Mouse (Mus musculus) hindbrain, postnatal 0 days (tissue): ENCODE measurements at regions not wholly inside any gene's neighbourhood (a gene's known extent, or its start where the extent isn't known, plus 50 kb on each side); places are given as distances from the start of the nearest gene placed in this dataset.
A peak's percentile ranks its signal among the peaks of the same experiment; 100 is the strongest.

Experiments used
- ATAC-seq: fragments of 200-750 bp; cut with Nextera tagmentation; 2 replicates; pipeline ENCODE4 v1.8.0; 2017; ENCODE audit warnings: mild to moderate bottlenecking, moderate TSS enrichment, moderate library complexity
- DNase-seq: peaks from one replicate; pipeline ENCODE4 v3.0.0-alpha.2; 2015; ENCODE audit warnings: low spot score
- H3K27ac ChIP-seq: fragments of 300-500 bp; sonication (generic); 2 replicates; pipeline ENCODE4 v1.5.1; 2014; ENCODE audit warnings: mild to moderate bottlenecking
- H3K27me3 ChIP-seq: fragments of 300-500 bp; sonication (generic); 2 replicates; pipeline ENCODE4 v1.6.1; 2014; ENCODE audit warnings: low read length, mixed read lengths; ENCODE audit not compliant: insufficient read depth
- H3K36me3 ChIP-seq: fragments of 300-500 bp; sonication (generic); 2 replicates; pipeline ENCODE4 v1.6.1; 2014; ENCODE audit warnings: low read length, mixed read lengths; ENCODE audit not compliant: insufficient read depth
- H3K4me1 ChIP-seq: fragments of 300-500 bp; sonication (generic); 2 replicates; pipeline ENCODE4 v1.6.1; 2014; ENCODE audit warnings: antibody characterized with exemption, low read length, mixed read lengths; ENCODE audit not compliant: insufficient read depth
- H3K4me2 ChIP-seq: fragments of 300-500 bp; sonication (generic); 2 replicates; pipeline ENCODE4 v1.6.1; 2014; ENCODE audit warnings: low read depth, mild to moderate bottlenecking, low read length, moderate library complexity, mixed read lengths
- H3K4me3 ChIP-seq: fragments of 300-500 bp; sonication (generic); 2 replicates; pipeline ENCODE4 v1.5.1; 2014; ENCODE audit warnings: low read length
- H3K9ac ChIP-seq: fragments of 300-500 bp; sonication (generic); replicated peaks from 2 replicates; pipeline ENCODE4 v1.6.1; 2014; ENCODE audit warnings: mild to moderate bottlenecking, low read length, moderate library complexity, mixed read lengths
- H3K9me3 ChIP-seq: fragments of 300-500 bp; sonication (generic); 2 replicates; pipeline ENCODE4 v1.6.1; 2016; ENCODE audit warnings: low read length, mixed read lengths
- CTCF ChIP-seq: IDR thresholded peaks from 2 replicates; pipeline ENCODE4 v1.5.1; 2016; ENCODE audit warnings: antibody characterized with exemption, control low read depth, low read depth
- WGBS: fragments of 180-500 bp; shearing (Covaris S2); extraction: QIAGEN DNeasy Blood & Tissue Kit; methylation state at CpG from one replicate; pipeline ENCODE4 v1.1.7; 2014; 5-methylcytosine and 5-hydroxymethylcytosine counted together

DNA sequence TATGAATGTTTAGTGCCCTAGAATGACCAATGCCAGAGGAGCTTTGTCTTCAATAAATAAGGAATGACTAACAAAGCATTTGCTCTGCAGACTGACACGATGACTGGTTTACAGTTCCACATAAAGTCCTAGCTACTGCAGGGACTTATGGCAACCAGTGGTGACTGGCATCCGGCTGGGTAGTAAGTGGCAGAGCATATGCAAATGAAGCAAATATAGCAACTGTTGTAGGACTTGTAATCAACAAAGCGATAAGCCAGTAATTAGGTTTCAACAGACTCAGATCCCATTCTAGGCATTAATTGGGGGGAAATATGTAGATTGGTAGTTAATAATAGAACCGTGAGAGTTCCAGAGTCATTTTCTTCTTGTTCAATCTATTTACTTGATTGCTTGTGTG is 379.2 kb upstream of the Sptlc3 start:
- Histone ChIP-seq H3K27me3 (no peaks in the 10 kb centered on the region), H3K4me1 (no peaks in the 10 kb centered on the region), H3K9me3 (no peaks in the 10 kb centered on the region), H3K4me3 (no peak overlapping the region), H3K4me2 (no peak overlapping the region), H3K36me3 (no peaks in the 10 kb centered on the region), H3K27ac (no peak overlapping the region), H3K9ac (no peak overlapping the region)
- DNase-seq (no peak), ATAC-seq (no peak)
- no peak for TF ChIP-seq CTCF
- WGBS, result 75% methylated on average over 4 of the region's 4 CpGs

DNA sequence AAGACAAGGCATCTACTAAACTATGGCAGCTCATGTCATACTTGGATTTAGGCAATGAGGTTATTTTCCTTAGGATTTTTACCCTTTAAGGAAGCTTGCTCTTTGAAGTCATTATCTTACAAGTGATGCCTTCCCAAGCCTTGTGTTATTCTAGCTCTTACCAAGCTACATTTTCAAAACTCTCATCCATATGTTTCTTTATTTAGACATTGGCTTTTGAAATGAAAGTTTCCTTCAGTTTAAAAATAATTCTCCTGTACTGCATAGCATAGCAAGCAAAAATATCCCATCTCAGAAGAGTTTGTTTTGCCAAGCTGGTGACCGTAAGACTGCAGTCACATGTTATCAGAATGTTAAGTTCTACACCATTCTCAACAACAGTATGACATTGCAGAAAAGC is 372.8 kb upstream of the Sptlc3 start:
- DNase-seq, result no peak
- Histone ChIP-seq H3K9me3 (no peaks in the 10 kb centered on the region), H3K4me3 (no peak overlapping the region), H3K9ac (no peak overlapping the region), H3K4me1 (no peaks in the 10 kb centered on the region), H3K36me3 (no peaks in the 10 kb centered on the region), H3K27ac (no peak overlapping the region), H3K27me3 (no peaks in the 10 kb centered on the region), H3K4me2 (no peak overlapping the region)
- WGBS, result 91% methylated on average over 1 of the region's 1 CpGs
- ATAC-seq, result no peak
- TF ChIP-seq CTCF, result no peak

DNA sequence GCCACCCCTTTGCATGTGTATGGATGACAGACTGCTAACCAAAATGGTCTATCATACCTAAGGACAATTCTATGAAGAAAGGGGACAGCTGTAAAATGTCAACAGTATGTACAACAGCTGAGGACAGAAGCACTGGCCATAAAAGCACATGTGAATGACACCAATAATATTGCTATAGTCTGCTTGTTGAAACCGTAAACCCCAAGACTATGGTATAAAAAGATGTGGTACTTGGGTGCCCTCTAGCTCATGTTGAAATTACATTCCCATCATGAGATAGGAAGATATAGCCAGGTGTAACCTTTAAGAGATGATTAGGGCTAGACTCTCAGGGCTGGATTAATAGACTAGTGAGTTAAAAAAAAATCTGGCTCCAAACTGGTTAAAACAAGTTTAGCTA is 361.6 kb upstream of the Sptlc3 start:
- 60% methylated on average over 1 of the region's 1 CpGs for WGBS
- H3K4me2 ChIP-seq, result no peak overlapping the region
- H3K36me3 ChIP-seq, result no peaks in the 10 kb centered on the region
- H3K27me3 ChIP-seq, result no peaks in the 10 kb centered on the region
- H3K4me3 ChIP-seq, result no peak overlapping the region
- no peak for ATAC-seq
- H3K9ac ChIP-seq, result no peak overlapping the region
- H3K4me1 ChIP-seq, result no peaks in the 10 kb centered on the region
- H3K27ac ChIP-seq, result no peak overlapping the region
- H3K9me3 ChIP-seq, result no peaks in the 10 kb centered on the region
- TF ChIP-seq CTCF, result peak; percentile 42
- peak; percentile 23 for DNase-seq

DNA sequence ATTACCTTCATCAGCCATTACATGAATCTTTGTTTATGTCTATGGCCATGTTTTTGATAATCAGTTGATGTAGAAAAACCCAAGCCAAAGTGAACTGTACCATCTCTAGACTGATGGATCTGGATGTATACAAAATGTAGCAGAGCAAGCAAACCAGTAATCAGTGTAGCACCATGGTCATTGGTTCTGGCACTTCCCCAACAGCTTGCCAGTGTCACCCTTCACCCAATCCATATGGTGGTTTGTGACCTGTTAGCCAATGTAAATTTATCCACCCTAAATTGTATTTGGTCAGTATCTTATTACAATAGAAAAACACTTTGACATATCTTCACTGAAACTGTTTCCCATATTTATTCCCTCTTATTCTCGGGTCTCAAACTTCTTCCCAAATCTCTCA is 346.7 kb upstream of the Sptlc3 start:
- Histone ChIP-seq H3K9me3 (no peaks in the 10 kb centered on the region), H3K9ac (no peak overlapping the region), H3K27ac (no peak overlapping the region), H3K4me1 (no peaks in the 10 kb centered on the region), H3K27me3 (no peaks in the 10 kb centered on the region), H3K36me3 (no peaks in the 10 kb centered on the region), H3K4me2 (no peak overlapping the region), H3K4me3 (no peak overlapping the region)
- TF ChIP-seq CTCF, result no peak
- WGBS, result 88% methylated on average over 1 of the region's 1 CpGs
- ATAC-seq (no peak), DNase-seq (no peak)

DNA sequence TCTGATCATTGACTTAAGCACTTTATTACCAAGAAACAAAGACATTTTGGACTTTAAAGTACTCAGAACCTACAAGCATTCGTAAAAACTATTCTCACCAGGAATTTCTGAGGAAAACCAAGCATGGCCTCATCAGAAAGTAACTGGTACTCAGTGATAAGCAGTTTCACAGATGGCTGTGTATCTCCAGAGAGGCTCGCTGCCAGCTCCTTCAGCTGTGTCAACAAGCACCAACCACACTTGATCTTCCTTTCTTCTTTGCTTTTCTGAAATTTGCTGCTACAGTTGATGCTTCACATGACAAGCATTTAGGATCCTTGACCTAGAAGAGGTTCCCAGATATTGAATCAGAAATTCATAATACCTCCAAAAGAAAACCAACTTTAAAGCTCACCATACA is 314.1 kb upstream of the Sptlc3 start:
- Histone ChIP-seq H3K27ac (no peak overlapping the region), H3K9me3 (no peaks in the 10 kb centered on the region), H3K27me3 (no peaks in the 10 kb centered on the region), H3K4me1 (no peaks in the 10 kb centered on the region), H3K36me3 (no peaks in the 10 kb centered on the region), H3K4me3 (no peak overlapping the region), H3K9ac (no peak overlapping the region), H3K4me2 (no peak overlapping the region)
- no peak for TF ChIP-seq CTCF
- ATAC-seq, result no peak
- DNase-seq, result no peak
- 72% methylated on average over 2 of the region's 2 CpGs for WGBS

DNA sequence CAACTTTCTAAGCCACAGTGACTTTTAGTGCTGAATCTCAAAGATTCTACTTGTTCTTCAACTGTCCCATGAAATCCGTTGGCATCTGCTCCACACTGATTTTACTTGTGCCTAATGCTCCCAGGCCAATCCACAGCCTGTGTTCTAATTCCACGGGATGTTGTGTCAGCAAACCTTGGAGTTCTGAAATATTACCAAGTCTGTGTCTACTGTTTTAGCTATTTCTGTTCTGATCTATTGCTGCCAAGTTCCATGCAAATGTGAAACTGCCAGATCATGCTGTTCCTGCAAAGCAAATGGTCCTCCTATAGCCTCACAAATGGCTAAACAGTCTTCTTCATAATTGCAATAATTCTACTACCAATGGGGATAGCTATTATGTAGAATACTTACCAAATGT is 295.4 kb upstream of the Sptlc3 start:
- Histone ChIP-seq H3K27me3 (no peaks in the 10 kb centered on the region), H3K4me2 (no peak overlapping the region), H3K27ac (no peak overlapping the region), H3K36me3 (no peaks in the 10 kb centered on the region), H3K4me3 (no peak overlapping the region), H3K4me1 (no peaks in the 10 kb centered on the region), H3K9ac (no peak overlapping the region), H3K9me3 (no peaks in the 10 kb centered on the region)
- no peak for TF ChIP-seq CTCF
- 78% methylated on average over 2 of the region's 2 CpGs for WGBS
- ATAC-seq, result no peak
- DNase-seq, result no peak

DNA sequence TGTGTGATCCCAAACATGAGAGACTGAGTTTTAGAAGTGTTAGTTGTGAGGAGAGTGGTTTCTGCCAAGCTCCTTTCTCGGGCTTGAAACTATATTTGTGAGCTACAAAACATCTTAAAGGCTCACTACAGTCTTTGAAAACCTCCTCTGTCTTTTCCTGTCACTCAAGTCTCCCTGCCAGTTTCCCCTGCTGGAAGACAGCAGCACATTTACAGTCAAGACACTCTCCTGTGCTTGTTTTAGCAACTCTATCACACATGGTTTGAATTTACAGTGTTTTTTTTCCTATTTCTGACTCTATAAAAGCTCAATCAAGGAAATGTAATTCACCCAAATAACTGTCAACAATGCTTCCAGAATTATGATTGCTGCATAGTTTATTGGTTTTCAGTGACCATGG is 286.1 kb upstream of the Sptlc3 start:
- Histone ChIP-seq H3K4me2 (no peak overlapping the region), H3K9me3 (no peaks in the 10 kb centered on the region), H3K4me3 (no peak overlapping the region), H3K4me1 (no peaks in the 10 kb centered on the region), H3K27me3 (no peaks in the 10 kb centered on the region), H3K9ac (no peak overlapping the region), H3K36me3 (no peaks in the 10 kb centered on the region), H3K27ac (0 out of 2 replicates have a peak overlapping the region, but pooled peaks have one; percentile 15)
- WGBS, result 36% methylated on average over 1 of the region's 1 CpGs
- TF ChIP-seq CTCF, result no peak
- peak; percentile 56; the same call in 1 of the 2 replicates for ATAC-seq
- DNase-seq, result peak; percentile 18
